Mouse (Mus musculus): Measurements from ENCODE around the gene Col24a1. TPM values are rescaled to one million over a fixed set of nuclear protein-coding genes. Genes with fewer than 3 reads are reported as not detected.

The Col24a1 gene
- total and polyA plus RNA-seq, 2 experiments from 2014 or later, result 0.35 to 11.7 TPM

GRCm38 (mm10) chr3:145576876-145577275 is 284.6 kb downstream of the Col24a1 start:
- DNase-seq (peak; percentile 7), ATAC-seq (no peak)
- no peak for TF ChIP-seq CTCF (IDR thresholded peaks at IDR 0.05; ENCODE audit: low read depth)
- 0 out of 2 replicates have a peak overlapping the region, but pooled peaks have one; percentile 68 for H3K27ac ChIP-seq (ENCODE audit: low read depth, low read length)
- H3K9me3 ChIP-seq (ENCODE audit: low read length), result no peaks in the 10 kb centered on the region
- H3K4me1 ChIP-seq (ENCODE audit: insufficient read depth), result peaks cover 9% of the 10 kb centered on the region
- 32% methylated on average over 15 of the region's 15 CpGs for WGBS
- H3K4me3 ChIP-seq (ENCODE audit: low read depth, low read length), result peak overlapping the region; percentile 65
- peak overlapping the region; percentile 82 for H3K4me2 ChIP-seq (ENCODE audit: low read depth)
- peaks cover 11% of the 10 kb centered on the region for H3K36me3 ChIP-seq (ENCODE audit: insufficient read depth)
- H3K9ac ChIP-seq, result peak overlapping the region; percentile 71
- no peaks in the 10 kb centered on the region for H3K27me3 ChIP-seq (ENCODE audit: insufficient read depth, low read length)

GRCm38 (mm10) chr3:145583043-145583442 is 290.8 kb downstream of the Col24a1 start:
- H3K27ac ChIP-seq (ENCODE audit: low read depth, low read length), result no peak overlapping the region
- DNase-seq (no peak), ATAC-seq (no peak)
- H3K4me3 ChIP-seq (ENCODE audit: low read depth, low read length), result no peak overlapping the region
- no peak overlapping the region for H3K9ac ChIP-seq
- no peaks in the 10 kb centered on the region for H3K9me3 ChIP-seq (ENCODE audit: low read length)
- H3K4me1 ChIP-seq (ENCODE audit: insufficient read depth), result no peaks in the 10 kb centered on the region
- TF ChIP-seq CTCF (IDR thresholded peaks at IDR 0.05; ENCODE audit: low read depth), result no peak
- no peaks in the 10 kb centered on the region for H3K27me3 ChIP-seq (ENCODE audit: insufficient read depth, low read length)
- peaks cover 45% of the 10 kb centered on the region for H3K36me3 ChIP-seq (ENCODE audit: insufficient read depth)
- WGBS, result 88% methylated on average over 4 of the region's 4 CpGs
- no peak overlapping the region for H3K4me2 ChIP-seq (ENCODE audit: low read depth)

- H3K4me3 ChIP-seq (ENCODE audit: low read depth, low read length), result no peak overlapping the region
- H3K27ac ChIP-seq (ENCODE audit: low read depth, low read length), result no peak overlapping the region
- no peaks in the 10 kb centered on the region for H3K27me3 ChIP-seq (ENCODE audit: insufficient read depth, low read length)
- ATAC-seq (no peak), DNase-seq (peak; percentile 31)
- 37% methylated on average over 3 of the region's 3 CpGs for WGBS
- H3K4me1 ChIP-seq (ENCODE audit: insufficient read depth), result no peaks in the 10 kb centered on the region
- no peaks in the 10 kb centered on the region for H3K9me3 ChIP-seq (ENCODE audit: low read length)
- no peak overlapping the region for H3K9ac ChIP-seq
- H3K36me3 ChIP-seq (ENCODE audit: insufficient read depth), result peaks cover 42% of the 10 kb centered on the region
- H3K4me2 ChIP-seq (ENCODE audit: low read depth), result no peak overlapping the region
- peak; percentile 56 for TF ChIP-seq CTCF (IDR thresholded peaks at IDR 0.05; ENCODE audit: low read depth)
Measured at GRCm38 (mm10) chr3:145583522-145584200, 291.4 kb downstream of the Col24a1 start.

- Histone ChIP-seq H3K4me3 (ENCODE audit: low read depth, low read length) (no peak overlapping the region), H3K36me3 (ENCODE audit: insufficient read depth) (peaks cover 53% of the 10 kb centered on the region), H3K9ac (no peak overlapping the region), H3K4me2 (ENCODE audit: low read depth) (no peak overlapping the region), H3K9me3 (ENCODE audit: low read length) (no peaks in the 10 kb centered on the region), H3K4me1 (ENCODE audit: insufficient read depth) (no peaks in the 10 kb centered on the region), H3K27me3 (ENCODE audit: insufficient read depth, low read length) (no peaks in the 10 kb centered on the region), H3K27ac (ENCODE audit: low read depth, low read length) (no peak overlapping the region)
- 92% methylated on average over 4 of the region's 4 CpGs for WGBS
- DNase-seq (no peak), ATAC-seq (no peak)
- no peak for TF ChIP-seq CTCF (IDR thresholded peaks at IDR 0.05; ENCODE audit: low read depth)
Measured at GRCm38 (mm10) chr3:145590562-145590961, 298.3 kb downstream of the Col24a1 start.

- Histone ChIP-seq H3K4me3 (ENCODE audit: low read depth, low read length) (no peak overlapping the region), H3K9me3 (ENCODE audit: low read length) (no peaks in the 10 kb centered on the region), H3K27me3 (ENCODE audit: insufficient read depth, low read length) (no peaks in the 10 kb centered on the region), H3K9ac (no peak overlapping the region), H3K4me2 (ENCODE audit: low read depth) (no peak overlapping the region), H3K4me1 (ENCODE audit: insufficient read depth) (no peaks in the 10 kb centered on the region), H3K27ac (ENCODE audit: low read depth, low read length) (no peak overlapping the region), H3K36me3 (ENCODE audit: insufficient read depth) (peaks cover 46% of the 10 kb centered on the region)
- DNase-seq (no peak), ATAC-seq (no peak)
- WGBS, result 88% methylated on average over 6 of the region's 6 CpGs
- no peak for TF ChIP-seq CTCF (IDR thresholded peaks at IDR 0.05; ENCODE audit: low read depth)
Measured at GRCm38 (mm10) chr3:145591841-145592542, 299.7 kb downstream of the Col24a1 start.

GRCm38 (mm10) chr3:145595354-145595753 is 303.1 kb downstream of the Col24a1 start:
- DNase-seq, result no peak
- Histone ChIP-seq H3K9ac (no peak overlapping the region), H3K27ac (ENCODE audit: low read depth, low read length) (no peak overlapping the region), H3K4me1 (ENCODE audit: insufficient read depth) (no peaks in the 10 kb centered on the region), H3K4me2 (ENCODE audit: low read depth) (no peak overlapping the region), H3K9me3 (ENCODE audit: low read length) (no peaks in the 10 kb centered on the region), H3K36me3 (ENCODE audit: insufficient read depth) (peaks cover 58% of the 10 kb centered on the region), H3K4me3 (ENCODE audit: low read depth, low read length) (no peak overlapping the region), H3K27me3 (ENCODE audit: insufficient read depth, low read length) (no peaks in the 10 kb centered on the region)
- no peak for TF ChIP-seq CTCF (IDR thresholded peaks at IDR 0.05; ENCODE audit: low read depth)
- 91% methylated on average over 6 of the region's 6 CpGs for WGBS
- no peak for ATAC-seq

GRCm38 (mm10) chr3:145599059-145599458 is 306.8 kb downstream of the Col24a1 start:
- 97% methylated on average over 7 of the region's 7 CpGs for WGBS
- no peaks in the 10 kb centered on the region for H3K9me3 ChIP-seq (ENCODE audit: low read length)
- H3K4me2 ChIP-seq (ENCODE audit: low read depth), result no peak overlapping the region
- no peak overlapping the region for H3K9ac ChIP-seq
- H3K4me1 ChIP-seq (ENCODE audit: insufficient read depth), result no peaks in the 10 kb centered on the region
- H3K36me3 ChIP-seq (ENCODE audit: insufficient read depth), result peaks cover 40% of the 10 kb centered on the region
- DNase-seq, result no peak
- no peak for TF ChIP-seq CTCF (IDR thresholded peaks at IDR 0.05; ENCODE audit: low read depth)
- H3K27me3 ChIP-seq (ENCODE audit: insufficient read depth, low read length), result no peaks in the 10 kb centered on the region
- H3K4me3 ChIP-seq (ENCODE audit: low read depth, low read length), result no peak overlapping the region
- no peak overlapping the region for H3K27ac ChIP-seq (ENCODE audit: low read depth, low read length)
- no peak for ATAC-seq
